Mouse (Mus musculus) mouse trophoblast stem cell (cell line): ENCODE results near the gene Hist1h1c.
"Not testable (repeated sequence)": the region's sequence is repeated elsewhere in the genome, so short reads cannot be mapped to it uniquely, and the experiment has no call there.

Source experiments
- in situ Hi-C, 2 experiments: fragments of 300-500 bp; cut with MseI, MboI; formaldehyde crosslinking; loops; 2 replicates in 1 of 2; 3 replicates in 1 of 2; pipeline ENCODE4 v1.15.1; 2025

The Hist1h1c gene

DNA sequence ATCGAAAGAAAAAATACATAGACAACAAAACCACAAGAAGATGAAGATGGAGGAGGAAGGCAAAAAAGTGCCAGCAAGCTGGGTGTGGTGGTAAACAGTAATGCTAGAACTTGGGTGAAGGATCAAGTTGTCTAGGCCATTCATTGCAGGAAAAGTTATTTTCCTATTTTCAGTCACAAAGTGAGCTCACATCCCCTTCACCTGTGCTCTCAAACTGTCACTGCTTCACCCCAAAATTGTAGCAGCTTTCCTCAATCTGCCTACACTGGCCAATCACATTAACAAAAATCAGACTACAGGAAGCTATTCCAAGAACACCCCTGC is 21.3 kb downstream of the Hist1h1c start:
- in situ Hi-C loops = no loop called here

DNA sequence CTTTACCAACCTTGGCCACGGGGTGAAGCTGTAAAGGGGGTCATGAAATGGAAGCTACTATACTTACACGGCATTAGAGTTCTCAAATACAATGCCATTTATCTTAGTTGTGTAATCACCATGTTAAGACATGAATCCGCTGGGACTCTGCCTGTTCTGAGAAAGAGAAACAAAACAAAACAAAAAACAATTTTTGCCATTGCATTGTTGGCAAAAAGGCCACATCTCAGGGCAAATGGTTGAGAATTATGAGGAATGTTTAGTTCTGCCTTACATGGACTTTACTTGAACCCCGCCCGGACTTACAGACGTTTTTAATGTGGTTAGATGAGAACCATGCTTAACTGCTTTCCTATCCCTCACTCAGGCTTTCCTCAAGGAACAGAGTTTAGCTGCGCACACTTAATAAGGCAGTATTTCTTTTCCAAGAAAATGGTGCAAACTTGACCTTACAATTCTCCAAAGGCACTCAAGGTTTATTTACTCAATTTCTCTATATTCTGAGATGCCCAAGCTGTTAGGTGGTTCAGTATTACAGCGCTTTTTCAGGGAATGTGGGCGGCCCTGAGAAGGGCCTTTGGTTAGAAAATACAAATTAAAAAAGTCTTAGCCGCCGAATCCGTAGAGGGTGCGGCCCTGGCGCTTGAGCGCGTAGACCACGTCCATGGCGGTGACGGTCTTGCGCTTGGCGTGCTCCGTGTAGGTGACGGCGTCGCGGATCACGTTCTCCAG is 21.8 kb downstream of the Hist1h1c start:
- in situ Hi-C loops = no loop called here

- in situ Hi-C loops = no loop called here
Measured at GRCm38 (mm10) chr13:23760972-23761864, 22.6 kb downstream of the Hist1h1c start, which contains the start of gene Hist1h4a. Gene Hist1h4a (minus strand): TSS chr13:23761230.

- in situ Hi-C loops = not testable (repeated sequence)
Measured at GRCm38 (mm10) chr13:23761871-23762821, 23.5 kb downstream of the Hist1h1c start, which contains the start of gene Hist1h3a. Gene Hist1h3a (minus strand): TSS chr13:23762386.

DNA sequence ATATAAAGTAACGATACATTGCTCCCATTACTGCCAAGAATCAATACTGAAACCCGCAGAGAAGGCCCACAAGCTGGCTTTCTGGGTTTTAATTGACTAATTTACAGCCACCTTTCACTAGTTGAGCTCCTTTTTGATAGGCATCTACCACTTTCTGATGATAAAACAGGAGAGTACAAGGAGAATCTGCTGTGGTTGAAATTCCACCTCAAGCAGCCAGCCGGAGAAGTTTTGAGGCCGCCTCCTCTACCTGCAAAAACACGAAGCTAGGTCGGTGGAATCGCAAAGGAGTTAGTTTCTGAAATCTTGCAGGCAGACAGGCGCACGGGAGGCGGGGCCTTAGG is 24.6 kb downstream of the Hist1h1c start:
- in situ Hi-C loops = no loop called here

DNA sequence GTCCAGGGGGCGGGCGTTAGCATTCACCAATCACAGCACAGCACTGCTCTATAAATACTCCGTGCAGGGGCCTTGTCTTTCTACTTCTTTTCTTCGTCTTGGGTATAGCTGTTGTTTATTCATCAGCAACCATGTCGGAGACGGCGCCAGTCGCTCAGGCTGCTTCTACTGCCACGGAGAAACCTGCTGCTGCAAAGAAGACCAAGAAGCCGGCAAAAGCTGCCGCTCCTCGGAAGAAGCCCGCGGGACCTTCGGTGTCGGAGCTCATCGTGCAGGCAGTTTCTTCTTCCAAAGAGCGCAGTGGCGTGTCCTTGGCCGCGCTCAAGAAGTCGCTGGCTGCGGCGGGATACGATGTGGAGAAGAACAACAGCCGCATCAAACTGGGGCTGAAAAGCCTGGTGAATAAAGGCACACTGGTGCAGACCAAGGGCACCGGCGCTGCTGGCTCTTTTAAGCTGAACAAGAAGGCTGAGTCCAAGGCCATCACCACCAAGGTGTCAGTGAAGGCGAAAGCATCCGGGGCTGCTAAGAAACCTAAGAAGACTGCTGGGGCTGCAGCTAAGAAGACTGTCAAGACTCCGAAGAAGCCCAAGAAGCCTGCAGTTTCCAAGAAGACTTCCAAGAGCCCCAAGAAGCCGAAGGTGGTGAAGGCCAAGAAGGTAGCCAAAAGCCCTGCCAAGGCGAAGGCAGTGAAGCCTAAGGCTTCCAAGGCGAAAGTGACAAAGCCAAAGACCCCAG is 25.1 kb downstream of the Hist1h1c start, which contains the start of gene Hist1h1a:
Gene Hist1h1a (plus strand): TSS at position 81 of the 738 bp plus-strand sequence.
- in situ Hi-C loops = no loop called here

DNA sequence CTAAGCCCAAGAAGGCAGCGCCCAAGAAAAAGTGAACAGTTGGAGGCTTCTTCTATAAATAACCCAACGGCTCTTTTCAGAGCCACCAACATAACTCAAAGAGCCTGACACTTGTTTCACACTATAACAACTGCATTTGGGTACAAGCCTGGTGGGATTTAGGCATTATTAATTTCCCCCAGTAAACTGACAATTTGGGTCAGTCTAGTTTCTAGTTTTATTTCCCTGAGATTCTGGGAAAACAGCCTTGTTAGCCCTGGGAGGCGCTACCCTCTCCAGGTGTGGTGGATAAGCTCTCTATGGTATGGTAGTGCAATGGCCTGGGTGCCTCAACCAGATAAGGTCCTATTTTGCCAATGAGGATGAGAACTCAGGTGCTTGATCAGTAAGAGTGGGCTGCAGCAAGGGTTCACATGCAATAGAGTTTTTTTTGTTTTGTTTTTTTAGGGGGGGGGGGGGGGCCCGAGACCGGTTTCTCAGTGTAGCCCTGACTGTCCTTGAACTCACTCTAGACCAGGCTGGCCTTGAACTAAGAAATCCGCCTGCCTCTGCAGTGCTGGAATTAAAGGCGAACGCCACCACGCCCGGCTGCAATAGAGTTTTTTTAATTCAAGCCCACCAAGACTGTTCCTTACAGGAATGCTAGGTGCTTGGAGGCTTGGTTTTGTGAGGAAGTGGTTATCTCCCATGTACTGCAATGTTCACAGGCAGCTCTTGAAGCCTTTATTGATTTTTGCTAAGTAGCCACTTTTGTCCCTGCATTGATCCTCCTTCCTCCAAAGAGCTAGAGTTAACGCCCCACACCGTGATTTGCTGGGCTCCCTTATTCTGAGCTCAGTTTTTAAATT is 25.9 kb downstream of the Hist1h1c start:
- in situ Hi-C loops = no loop called here

DNA sequence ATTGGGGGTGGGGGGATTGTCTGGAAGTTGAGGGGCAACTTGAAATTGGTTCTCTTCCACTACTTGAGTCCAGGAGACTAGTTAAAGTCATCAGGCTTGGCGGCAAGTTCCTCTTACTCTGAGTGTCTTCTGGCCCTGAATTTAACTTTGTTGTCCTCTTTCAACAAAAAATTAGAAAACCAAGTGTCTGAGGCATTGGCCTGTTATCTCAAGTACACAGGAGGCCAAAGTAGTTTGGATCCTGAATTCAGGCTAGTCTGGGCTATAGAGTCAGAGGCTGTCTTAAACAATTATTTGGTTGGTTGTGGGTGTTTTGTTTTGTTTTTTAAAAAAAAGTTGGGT is 26.5 kb downstream of the Hist1h1c start:
- in situ Hi-C loops = no loop called here

DNA sequence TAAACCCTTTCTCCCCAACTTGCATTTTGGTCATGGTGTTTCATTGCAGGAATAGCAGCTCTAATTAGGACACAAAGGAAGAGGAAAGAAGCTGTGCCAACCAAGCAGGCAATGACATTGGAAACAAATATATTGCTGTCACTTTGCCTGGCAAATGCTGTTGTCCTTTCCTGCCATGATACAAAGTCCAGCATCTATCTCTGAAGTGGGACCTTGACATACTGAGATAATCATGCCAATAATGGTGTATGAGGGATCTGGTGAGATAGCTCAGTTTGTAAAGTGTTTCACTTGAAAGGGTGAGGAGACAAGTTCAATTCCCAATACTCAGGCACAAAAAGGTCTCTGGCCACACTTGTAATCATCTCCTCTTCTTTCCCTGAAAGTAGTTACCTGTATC is 28.2 kb downstream of the Hist1h1c start:
- in situ Hi-C loops = no loop called here

DNA sequence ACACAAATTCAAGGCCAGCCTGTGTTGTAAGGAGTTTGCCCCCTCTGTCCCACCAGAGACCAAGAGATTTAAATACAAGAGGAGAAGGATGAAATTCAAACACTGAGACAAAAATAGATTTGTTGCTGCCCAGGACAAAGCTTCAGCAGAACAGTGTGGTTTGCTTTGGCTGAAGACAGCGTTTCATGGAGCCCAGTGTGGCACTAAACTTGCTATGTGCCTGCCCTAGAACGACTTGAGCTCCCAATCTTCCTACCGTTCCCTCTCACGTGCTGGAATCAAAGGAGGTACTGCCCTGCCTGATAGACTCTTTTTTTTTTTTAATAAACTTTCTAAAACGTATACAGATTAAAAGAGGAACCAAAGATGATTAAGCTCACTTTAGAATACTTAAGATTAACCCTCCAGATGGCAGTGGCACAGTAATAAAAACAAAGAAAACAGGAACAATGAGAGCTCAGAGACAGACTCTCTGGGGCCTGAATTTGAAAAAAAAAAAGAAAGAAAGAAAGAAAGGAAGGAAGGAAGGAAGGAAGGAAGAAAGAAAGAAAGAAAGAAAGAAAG is 30.3 kb downstream of the Hist1h1c start:
- in situ Hi-C loops = no loop called here

- in situ Hi-C loops = not testable (repeated sequence)
Measured at GRCm38 (mm10) chr13:23769613-23770012, 31.0 kb downstream of the Hist1h1c start, which contains the start of gene Trim38. Gene Trim38 (plus strand): TSS chr13:23769913.

DNA sequence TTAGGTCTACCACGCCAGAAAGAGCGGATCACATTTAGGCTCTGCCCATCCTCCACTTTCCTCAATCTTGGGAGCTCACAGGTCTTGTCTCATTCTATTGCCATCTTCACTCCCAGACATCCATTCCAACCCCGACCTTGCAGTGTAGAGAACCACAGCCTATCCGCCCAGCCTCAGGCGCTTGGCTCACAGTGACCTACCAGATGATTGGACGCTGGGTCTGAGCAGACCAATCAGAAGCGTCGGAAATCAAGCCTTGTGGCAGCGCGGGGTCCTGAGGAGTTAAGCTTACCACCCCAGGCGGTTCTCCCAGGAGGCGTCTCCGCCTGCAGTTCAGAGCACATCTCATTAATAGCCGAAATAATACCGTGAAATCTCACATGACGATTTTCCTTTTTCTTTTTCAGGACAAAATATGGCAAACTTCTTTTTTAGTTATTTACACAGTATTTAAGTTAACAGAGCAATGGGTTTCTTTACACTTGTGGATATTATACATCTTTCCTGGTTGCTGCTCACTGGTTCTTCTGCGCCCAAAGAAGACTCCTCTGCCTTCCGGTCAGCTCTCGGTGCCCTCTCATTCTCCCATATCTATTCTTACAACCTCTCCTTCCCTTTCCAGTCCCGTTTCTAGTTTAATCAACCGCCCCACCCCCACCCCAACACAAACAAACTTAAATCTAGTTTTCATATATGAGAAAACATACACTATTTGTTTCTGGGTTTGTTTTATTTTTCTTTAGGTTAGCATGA is 34.1 kb downstream of the Hist1h1c start:
- in situ Hi-C loops = no loop called here

GRCm38 (mm10) chr13:23778339-23778738 is 39.7 kb downstream of the Hist1h1c start:
- in situ Hi-C loops = loop anchor here in 1 of 2 experiments (25.0 kb wide), 1 partner anchor 509 kb away; the partner anchor contains the start of gene Carmil1

DNA sequence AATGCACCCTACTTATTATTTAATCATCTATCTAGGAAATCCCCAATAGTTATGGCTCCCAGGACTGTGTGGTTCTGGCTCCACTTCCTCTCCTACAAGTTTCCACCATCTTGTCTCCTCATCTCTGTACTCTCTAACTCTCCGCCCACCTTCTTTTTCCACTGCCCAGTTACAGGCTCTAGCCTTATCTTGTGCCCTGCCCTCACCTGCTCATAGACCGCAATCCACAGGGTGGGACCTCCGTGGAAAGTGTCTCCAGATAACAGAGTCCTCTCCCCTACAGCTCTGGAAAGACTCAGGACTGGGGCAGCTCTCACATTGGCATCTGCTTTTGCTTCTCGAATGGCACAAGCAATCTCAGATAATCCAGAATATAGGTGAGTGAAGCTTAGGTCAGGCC is 40.4 kb downstream of the Hist1h1c start:
- in situ Hi-C loops = loop anchor here in 1 of 2 experiments (25.0 kb wide), 1 partner anchor 508 kb away; the partner anchor contains the start of gene Carmil1
